In the genomic region with DNA sequence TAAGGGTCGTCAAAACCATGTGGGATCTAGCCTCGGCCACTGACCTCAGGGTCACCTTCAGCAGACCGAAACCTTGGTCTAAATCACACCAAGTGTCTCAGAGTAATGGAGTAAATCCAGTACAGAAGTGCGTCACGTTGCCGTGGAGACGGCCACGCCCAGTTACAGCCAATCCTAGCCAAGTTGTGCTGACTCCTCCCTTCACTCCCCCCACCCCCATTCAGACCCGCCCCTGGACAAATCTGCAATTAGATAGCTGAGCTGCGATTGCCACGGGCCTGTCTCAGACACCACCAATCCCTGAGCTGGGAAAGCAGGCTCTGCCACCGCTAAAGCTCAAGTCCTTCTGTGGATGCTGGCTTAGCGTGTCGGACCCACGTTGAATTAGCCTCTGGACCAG, we compare ENCODE assay signal across 9 mouse cellular contexts. TPM values are rescaled to one million over a fixed set of nuclear protein-coding genes. Genes with fewer than 3 reads are reported as not detected.
DNase-seq lines count a peak whose midpoint lies in the region; ATAC-seq and TF ChIP-seq lines count a peak whose summit lies in the region.
"Had no signal": no experiment of that assay in that cellular context is flagged by ENCODE, and none has a peak within 500 bp of the region (broad histone marks: within the 10 kb centered on the region; RNA-seq: fewer than 3 reads in every experiment).

TSS of gene Ankmy1 (minus strand) at position 121 of the 400 bp plus-strand sequence.

- intact Hi-C loops in left cerebral cortex, adult 2 months (cut with DNase I): no loop called here

- no peak for TF ChIP-seq CTCF in left cerebral cortex, adult 2 months (IDR thresholded peaks at IDR 0.05)

- ATAC-seq in embryonic facial prominence, embryonic 12.5 days (ENCODE audit: insufficient number of reproducible peaks, insufficient read depth, low FRiP score, low TSS enrichment): 0 out of 2 replicates have a peak, but pooled peaks have one; percentile 19
- ATAC-seq in hindbrain, embryonic 14.5 days (ENCODE audit: low FRiP score): peak; percentile 38

- H3K9ac ChIP-seq in embryonic facial prominence, embryonic 12.5 days: no peak within 1 kb of the TSS
- H3K9ac ChIP-seq in hindbrain, embryonic 14.5 days: no peak within 1 kb of the TSS

- peaks cover 17% of the 10 kb centered on the region for H3K4me1 ChIP-seq in embryonic facial prominence, embryonic 12.5 days
- peaks cover 16% of the 10 kb centered on the region for H3K4me1 ChIP-seq in hindbrain, embryonic 14.5 days (replicated peaks; ENCODE audit: control insufficient read depth, insufficient read depth, low read length)

- peak within 1 kb of the TSS; percentile 18 for H3K4me3 ChIP-seq in embryonic facial prominence, embryonic 12.5 days
- no peak within 1 kb of the TSS for H3K4me3 ChIP-seq in hindbrain, embryonic 14.5 days (replicated peaks; ENCODE audit: low read length)
- peak within 1 kb of the TSS; percentile 13; the same call in 1 of the 2 replicates for H3K4me3 ChIP-seq in left cerebral cortex, adult 2 months
- H3K4me3 ChIP-seq: heart, adult 2 months had no signal

- peak; percentile 65 for DNase-seq in layer of hippocampus, adult 11-12 months (ENCODE audit: low spot score)
- DNase-seq in layer of hippocampus, adult 9-10 months (ENCODE audit: low spot score): no peak
- peak; percentile 65 for DNase-seq in hindbrain, embryonic 14.5 days (ENCODE audit: low spot score)
- DNase-seq in left cerebral cortex, adult 2 months (ENCODE audit: extremely low spot score in 1 of 2, low spot score in 2 of 2): peak; percentile 56 to 71
- peak; percentile 55 for DNase-seq in lung, postnatal 14 days
- DNase-seq in retina, postnatal 7 days (ENCODE audit: low read depth, low spot score): peak; percentile 36
- DNase-seq in spleen, postnatal 14 days (ENCODE audit: low spot score in 2 of 2): no peak

- H3K36me3 ChIP-seq in embryonic facial prominence, embryonic 12.5 days: no peaks in the 10 kb centered on the region
- no peaks in the 10 kb centered on the region for H3K36me3 ChIP-seq in hindbrain, embryonic 14.5 days (replicated peaks; ENCODE audit: control insufficient read depth, insufficient read depth)

- H3K9me3 ChIP-seq in embryonic facial prominence, embryonic 12.5 days: no peaks in the 10 kb centered on the region
- no peaks in the 10 kb centered on the region for H3K9me3 ChIP-seq in hindbrain, embryonic 14.5 days (ENCODE audit: control insufficient read depth, low read length)

- no peaks in the 10 kb centered on the region for H3K27me3 ChIP-seq in embryonic facial prominence, embryonic 12.5 days
- 0 out of 2 replicates have a peak, but pooled peaks cover 11% of the 10 kb centered on the region for H3K27me3 ChIP-seq in hindbrain, embryonic 14.5 days (ENCODE audit: control insufficient read depth, insufficient read depth, low read length)

- peak within 1 kb of the TSS; percentile 48 for H3K4me2 ChIP-seq in embryonic facial prominence, embryonic 12.5 days (replicated peaks)
- peak within 1 kb of the TSS; percentile 46 for H3K4me2 ChIP-seq in hindbrain, embryonic 14.5 days (replicated peaks)

- 1% methylated on average over 15 of the region's 15 CpGs for WGBS in embryonic facial prominence, embryonic 12.5 days
- WGBS in hindbrain, embryonic 14.5 days: under 1% methylated on average over 15 of the region's 15 CpGs

- H3K27ac ChIP-seq in embryonic facial prominence, embryonic 12.5 days: no peak within 1 kb of the TSS
- H3K27ac ChIP-seq in hindbrain, embryonic 14.5 days: no peak within 1 kb of the TSS
- no peak within 1 kb of the TSS for H3K27ac ChIP-seq in left cerebral cortex, adult 2 months
- H3K27ac ChIP-seq: heart, adult 2 months had no signal

RNA-seq across cellular contexts. Expression of gene Ankmy1, which starts in this region (rescaled TPM):
- polyA plus RNA-seq in embryonic facial prominence, embryonic 12.5 days (2016; fragmentation: Nextera tagmentation; extraction: Ambion mirVana): 0.55 TPM in 2 replicates
- 1.2 and 1.5 TPM in 2 replicates for polyA plus RNA-seq in hindbrain, embryonic 14.5 days (2014; fragmentation: Nextera tagmentation; extraction: Ambion mirVana)
- total RNA-seq in left cerebral cortex, adult 2 months (2021): under 1 TPM; 0.29 to 0.37 TPM

Comparison
In these comparisons a context has a peak if more than half of its experiments do, and no peak if none do; other contexts are left out.
1. DNase-seq: peak in layer of hippocampus, adult 11-12 months (single experiment), hindbrain, embryonic 14.5 days (single experiment), lung, postnatal 14 days (single experiment) and retina, postnatal 7 days (single experiment); none in layer of hippocampus, adult 9-10 months (single experiment) and spleen, postnatal 14 days (0 of 2).
2. Peak in ATAC-seq, H3K4me3 ChIP-seq and H3K4me2 ChIP-seq in embryonic facial prominence, embryonic 12.5 days; RNA of the gene not detected or under 1 TPM.
3. Peak in DNase-seq and H3K4me3 ChIP-seq in left cerebral cortex, adult 2 months; RNA of the gene not detected or under 1 TPM.